23 mouse cellular contexts compared by ENCODE assay signal in genomic region chr15:99338916-99339315, GRCm38 (mm10). TPM values are rescaled to one million over a fixed set of nuclear protein-coding genes. Genes with fewer than 3 reads are reported as not detected.
DNase-seq lines count a peak whose midpoint lies in the region; ATAC-seq and TF ChIP-seq lines count a peak whose summit lies in the region.
"Had no signal": no experiment of that assay in that cellular context is flagged by ENCODE, and none has a peak within 500 bp of the region (broad histone marks: within the 10 kb centered on the region; RNA-seq: fewer than 3 reads in every experiment).

No protein-coding gene starts in this region.

- no peak overlapping the region for H3K4me3 ChIP-seq in heart, embryonic 13.5 days
- no peak overlapping the region for H3K4me3 ChIP-seq in thymus, adult 2 months (ENCODE audit: control insufficient read depth, insufficient read depth, low read length)
- no peak overlapping the region for H3K4me3 ChIP-seq in midbrain, embryonic 13.5 days (replicated peaks)
- H3K4me3 ChIP-seq: embryonic facial prominence, embryonic 12.5 days; forebrain, embryonic 15.5 days; hindbrain, embryonic 12.5 days had no signal

- H3K4me1 ChIP-seq in heart, embryonic 13.5 days, result peaks cover 99% of the 10 kb centered on the region
- H3K4me1 ChIP-seq in thymus, adult 2 months (replicated peaks; ENCODE audit: control insufficient read depth, insufficient read depth, low read length), result peaks cover 77% of the 10 kb centered on the region
- peaks cover 20% of the 10 kb centered on the region for H3K4me1 ChIP-seq in midbrain, embryonic 13.5 days (replicated peaks)

- 0 out of 2 replicates have a peak overlapping the region, but pooled peaks have one; percentile 14 for H3K9ac ChIP-seq in heart, embryonic 13.5 days
- no peak overlapping the region for H3K9ac ChIP-seq in midbrain, embryonic 13.5 days (replicated peaks)
- H3K9ac ChIP-seq: embryonic facial prominence, embryonic 12.5 days; forebrain, embryonic 15.5 days; hindbrain, embryonic 12.5 days had no signal

- 45% methylated on average over 2 of the region's 2 CpGs for WGBS in heart, embryonic 13.5 days
- WGBS in thymus, adult 2 months, result 14% methylated on average over 2 of the region's 2 CpGs
- WGBS in midbrain, embryonic 13.5 days, result 79% methylated on average over 2 of the region's 2 CpGs

- TF ChIP-seq CTCF in thymus, adult 2 months (IDR thresholded peaks at IDR 0.05; ENCODE audit: borderline replicate concordance, control insufficient read depth, extremely low read depth, insufficient read depth, low read length, poor library complexity), result no peak

- H3K27me3 ChIP-seq in heart, embryonic 13.5 days (replicated peaks), result no peaks in the 10 kb centered on the region
- H3K27me3 ChIP-seq in thymus, adult 2 months (ENCODE audit: control insufficient read depth, insufficient read depth, low read length), result no peaks in the 10 kb centered on the region
- no peaks in the 10 kb centered on the region for H3K27me3 ChIP-seq in midbrain, embryonic 13.5 days
- H3K27me3 ChIP-seq: embryonic facial prominence, embryonic 12.5 days; forebrain, embryonic 15.5 days; hindbrain, embryonic 12.5 days had no signal

- H3K9me3 ChIP-seq in heart, embryonic 13.5 days, result no peaks in the 10 kb centered on the region
- no peaks in the 10 kb centered on the region for H3K9me3 ChIP-seq in midbrain, embryonic 13.5 days
- H3K9me3 ChIP-seq: embryonic facial prominence, embryonic 12.5 days; forebrain, embryonic 15.5 days; hindbrain, embryonic 12.5 days had no signal

- no peak overlapping the region for H3K27ac ChIP-seq in heart, embryonic 13.5 days (replicated peaks)
- H3K27ac ChIP-seq in thymus, adult 2 months (ENCODE audit: control insufficient read depth, insufficient read depth, low read length), result no peak overlapping the region
- H3K27ac ChIP-seq in midbrain, embryonic 13.5 days, result no peak overlapping the region
- H3K27ac ChIP-seq: embryonic facial prominence, embryonic 12.5 days; forebrain, embryonic 15.5 days; hindbrain, embryonic 12.5 days had no signal

- DNase-seq in heart, postnatal 25 days (ENCODE audit: low spot score), result no peak
- peak; percentile 41 for DNase-seq in thymus, adult 2 months
- DNase-seq in thymus, postnatal 25 days, result peak; percentile 57
- no peak for DNase-seq in layer of hippocampus, adult 11-12 months (ENCODE audit: low spot score)
- no peak for DNase-seq in right cerebral cortex, postnatal 14 days
- DNase-seq: adrenal gland, postnatal 10 days; cerebellum, adult 11 months; cerebellum, adult 8-10 months; cerebellum, postnatal 14 days; embryo, embryonic 11 days; gastrocnemius, postnatal 10 days; heart, adult 18-20 months; heart, postnatal 4 days had no signal

- ATAC-seq in heart, embryonic 13.5 days (ENCODE audit: extremely low read depth, insufficient number of reproducible peaks, low FRiP score, low TSS enrichment), result no peak
- ATAC-seq in midbrain, embryonic 13.5 days, result no peak
- ATAC-seq: forebrain, embryonic 15.5 days had no signal

- H3K4me2 ChIP-seq in heart, embryonic 13.5 days, result no peak overlapping the region
- no peak overlapping the region for H3K4me2 ChIP-seq in midbrain, embryonic 13.5 days (replicated peaks)
- H3K4me2 ChIP-seq: embryonic facial prominence, embryonic 12.5 days; forebrain, embryonic 15.5 days; heart, embryonic 11.5 days; hindbrain, embryonic 12.5 days had no signal

- intact Hi-C loops in heart, postnatal 25 days (cut with DNase I), result no loop called here

- peaks cover 13% of the 10 kb centered on the region for H3K36me3 ChIP-seq in heart, embryonic 13.5 days
- no peaks in the 10 kb centered on the region for H3K36me3 ChIP-seq in thymus, adult 2 months (ENCODE audit: control insufficient read depth, insufficient read depth, low read length)
- H3K36me3 ChIP-seq in midbrain, embryonic 13.5 days, result 0 out of 2 replicates have a peak, but pooled peaks cover 4% of the 10 kb centered on the region
- H3K36me3 ChIP-seq: forebrain, embryonic 15.5 days; hindbrain, embryonic 12.5 days had no signal

- TF ChIP-seq POLR2A in thymus, adult 2 months (IDR thresholded peaks at IDR 0.05; ENCODE audit: control insufficient read depth, extremely low read depth, insufficient read depth, low read length, poor library complexity), result no peak

RNA-seq across cellular contexts. Expression of gene Fmnl3, which starts 31.4 kb away (rescaled TPM):
- polyA plus RNA-seq in heart, embryonic 13.5 days (2015; fragmentation: Nextera tagmentation; extraction: Ambion mirVana), result 12.9 and 13.0 TPM in 2 replicates
- total RNA-seq in heart, postnatal 25 days (2021), result 10 to 100 TPM; 20.1 to 21.1 TPM
- polyA plus RNA-seq in thymus, adult 2 months (2012; rRNA removed), result 55.5 and 59.6 TPM in 2 replicates
- polyA plus RNA-seq in midbrain, embryonic 13.5 days (2015; fragmentation: Nextera tagmentation; extraction: Ambion mirVana), result 8.5 and 8.7 TPM in 2 replicates

RNA-seq across cellular contexts. Expression of gene Fam186b, which starts 43.2 kb away (rescaled TPM):
- polyA plus RNA-seq in heart, embryonic 13.5 days (2015; fragmentation: Nextera tagmentation; extraction: Ambion mirVana), result 0.40 and 0.52 TPM in 2 replicates
- not detected for total RNA-seq in heart, postnatal 25 days (2021)
- polyA plus RNA-seq in thymus, adult 2 months (2012; rRNA removed), result 0.04 and 0.11 TPM in 2 replicates
- 0.35 TPM in 2 replicates for polyA plus RNA-seq in midbrain, embryonic 13.5 days (2015; fragmentation: Nextera tagmentation; extraction: Ambion mirVana)
- total RNA-seq: common myeloid progenitor, adult 5-6 weeks; gastrocnemius, postnatal 10 days; gastrocnemius, postnatal 4 days; heart, adult 18-20 months; MEL had no signal
- polyA plus RNA-seq: C2C12 had no signal

RNA-seq across cellular contexts. Expression of gene Prpf40b, which starts 44.0 kb away (rescaled TPM):
- polyA plus RNA-seq in heart, embryonic 13.5 days (2015; fragmentation: Nextera tagmentation; extraction: Ambion mirVana), result 37.4 and 41.5 TPM in 2 replicates
- total RNA-seq in heart, postnatal 25 days (2021), result 10 to 100 TPM; 20.2 to 20.7 TPM
- 29.3 and 37.0 TPM in 2 replicates for polyA plus RNA-seq in thymus, adult 2 months (2012; rRNA removed)
- polyA plus RNA-seq in midbrain, embryonic 13.5 days (2015; fragmentation: Nextera tagmentation; extraction: Ambion mirVana), result 115 and 125 TPM in 2 replicates

RNA-seq across cellular contexts. Expression of gene Tmbim6, which starts 53.8 kb away (rescaled TPM):
- 248 and 251 TPM in 2 replicates for polyA plus RNA-seq in heart, embryonic 13.5 days (2015; fragmentation: Nextera tagmentation; extraction: Ambion mirVana)
- 100 to 1,000 TPM; 207 to 215 TPM for total RNA-seq in heart, postnatal 25 days (2021)
- 723 and 818 TPM in 2 replicates for polyA plus RNA-seq in thymus, adult 2 months (2012; rRNA removed)
- polyA plus RNA-seq in midbrain, embryonic 13.5 days (2015; fragmentation: Nextera tagmentation; extraction: Ambion mirVana), result 228 and 244 TPM in 2 replicates

Comparison
In these comparisons a context has a peak if more than half of its experiments do, and no peak if none do; other contexts are left out.
1. DNase-seq: peak in thymus, adult 2 months (single experiment) and thymus, postnatal 25 days (single experiment); none in heart, postnatal 25 days (single experiment), layer of hippocampus, adult 11-12 months (single experiment) and right cerebral cortex, postnatal 14 days (single experiment).